ENCODE assay signal across 10 mouse cellular contexts in the genomic region with DNA sequence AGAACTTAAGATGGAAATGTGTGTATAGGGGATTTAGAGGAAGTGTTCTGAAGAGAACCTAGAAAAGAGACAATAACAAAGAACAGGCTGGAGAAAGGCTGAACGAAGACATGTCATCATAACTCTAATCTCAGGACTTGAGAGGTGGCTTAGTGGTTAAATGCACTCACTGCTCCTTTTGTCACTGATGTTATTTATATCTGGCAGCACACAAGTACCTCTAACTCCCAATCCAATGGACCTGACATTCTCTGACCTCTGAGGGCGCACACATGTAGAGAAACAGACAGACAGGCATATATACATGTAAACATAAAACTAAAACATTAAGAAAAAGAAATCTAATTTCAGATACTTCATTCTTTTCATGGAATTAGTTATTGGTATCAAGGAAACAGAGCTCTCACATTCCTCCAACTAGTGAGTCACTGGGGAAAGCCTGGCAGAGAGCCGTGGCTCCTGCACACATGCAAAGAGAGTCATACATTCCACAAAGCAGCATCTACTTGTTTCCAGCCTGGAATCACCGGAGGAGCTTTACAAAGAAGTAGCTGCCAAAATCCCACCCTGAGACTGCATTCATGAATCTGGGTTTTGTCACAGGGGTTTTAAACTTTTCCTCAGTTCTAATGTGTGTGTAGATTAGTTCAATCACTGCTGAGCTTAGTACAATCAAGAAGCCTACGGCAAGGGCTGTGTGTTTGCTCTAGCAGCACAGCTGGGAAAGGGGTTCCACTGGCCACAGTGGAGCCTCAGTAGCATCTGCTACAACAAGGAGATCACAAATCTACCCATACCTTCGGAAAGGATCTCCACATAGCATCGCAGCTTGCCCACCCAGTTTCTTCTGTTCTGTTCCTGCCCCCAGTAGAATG.
DNase-seq lines count a peak whose midpoint lies in the region; ATAC-seq and TF ChIP-seq lines count a peak whose summit lies in the region.
"Had no signal": no experiment of that assay in that cellular context is flagged by ENCODE, and none has a peak within 500 bp of the region (broad histone marks: within the 10 kb centered on the region; RNA-seq: fewer than 3 reads in every experiment).

No protein-coding gene starts in this region.

- no peaks in the 10 kb centered on the region for H3K4me1 ChIP-seq in embryonic facial prominence, embryonic 14.5 days (ENCODE audit: control insufficient read depth, insufficient read depth, low read length)
- no peaks in the 10 kb centered on the region for H3K4me1 ChIP-seq in embryonic facial prominence, embryonic 10.5 days
- H3K4me1 ChIP-seq in heart, embryonic 13.5 days: peaks cover 37% of the 10 kb centered on the region
- H3K4me1 ChIP-seq in liver, postnatal 0 days (ENCODE audit: insufficient read depth): no peaks in the 10 kb centered on the region
- H3K4me1 ChIP-seq: limb, embryonic 12.5 days; neural tube, embryonic 13.5 days had no signal

- no peak overlapping the region for H3K27ac ChIP-seq in embryonic facial prominence, embryonic 14.5 days (replicated peaks; ENCODE audit: low read depth, low read length)
- no peak overlapping the region for H3K27ac ChIP-seq in embryonic facial prominence, embryonic 10.5 days (replicated peaks)
- H3K27ac ChIP-seq in heart, embryonic 13.5 days (replicated peaks): peak overlapping the region; percentile 86
- no peak overlapping the region for H3K27ac ChIP-seq in liver, postnatal 0 days (ENCODE audit: low read depth)
- H3K27ac ChIP-seq: limb, embryonic 12.5 days; neural tube, embryonic 13.5 days had no signal

- H3K9me3 ChIP-seq in embryonic facial prominence, embryonic 14.5 days (ENCODE audit: control insufficient read depth, low read length): no peaks in the 10 kb centered on the region
- no peaks in the 10 kb centered on the region for H3K9me3 ChIP-seq in embryonic facial prominence, embryonic 10.5 days
- no peaks in the 10 kb centered on the region for H3K9me3 ChIP-seq in heart, embryonic 13.5 days
- no peaks in the 10 kb centered on the region for H3K9me3 ChIP-seq in liver, postnatal 0 days (ENCODE audit: low read length)
- H3K9me3 ChIP-seq: limb, embryonic 12.5 days; neural tube, embryonic 13.5 days had no signal

- TF ChIP-seq CTCF in liver, postnatal 0 days (IDR thresholded peaks at IDR 0.05; ENCODE audit: low read depth): no peak

- TF ChIP-seq EP300 in liver, postnatal 0 days (IDR thresholded peaks at IDR 0.05; ENCODE audit: low read depth): no peak

- no peak overlapping the region for H3K4me3 ChIP-seq in embryonic facial prominence, embryonic 14.5 days (ENCODE audit: low read depth, low read length)
- no peak overlapping the region for H3K4me3 ChIP-seq in embryonic facial prominence, embryonic 10.5 days
- H3K4me3 ChIP-seq in heart, embryonic 13.5 days: no peak overlapping the region
- H3K4me3 ChIP-seq in liver, postnatal 0 days (ENCODE audit: low read depth, low read length): no peak overlapping the region
- H3K4me3 ChIP-seq: limb, embryonic 12.5 days; neural tube, embryonic 13.5 days had no signal

- H3K36me3 ChIP-seq in embryonic facial prominence, embryonic 14.5 days (ENCODE audit: control insufficient read depth, insufficient read depth, low read length): no peaks in the 10 kb centered on the region
- H3K36me3 ChIP-seq in embryonic facial prominence, embryonic 10.5 days (replicated peaks): no peaks in the 10 kb centered on the region
- H3K36me3 ChIP-seq in heart, embryonic 13.5 days: no peaks in the 10 kb centered on the region
- H3K36me3 ChIP-seq in liver, postnatal 0 days (replicated peaks; ENCODE audit: insufficient read depth, low read length): no peaks in the 10 kb centered on the region
- H3K36me3 ChIP-seq: limb, embryonic 12.5 days; neural tube, embryonic 13.5 days had no signal

- no peak overlapping the region for H3K9ac ChIP-seq in embryonic facial prominence, embryonic 14.5 days (ENCODE audit: low read depth, low read length)
- H3K9ac ChIP-seq in heart, embryonic 13.5 days: no peak overlapping the region
- no peak overlapping the region for H3K9ac ChIP-seq in liver, postnatal 0 days (replicated peaks)
- H3K9ac ChIP-seq: limb, embryonic 12.5 days; neural tube, embryonic 13.5 days had no signal

- intact Hi-C loops in left cerebral cortex, postnatal 14 days (cut with DNase I): no loop called here

- DNase-seq in embryonic facial prominence, embryonic 14.5 days (ENCODE audit: low spot score): peak; percentile 82
- DNase-seq in embryonic facial prominence, embryonic 10.5 days (ENCODE audit: low spot score): no peak
- peak; percentile 9 for DNase-seq in ZHBTc4 (ENCODE audit: low read depth, low spot score)
- DNase-seq in left cerebral cortex, postnatal 14 days (ENCODE audit: low spot score in 2 of 2): peak; percentile 34 to 35
- DNase-seq in cerebellum, adult 18-20 months: no peak
- no peak for DNase-seq in liver, postnatal 0 days
- no peak for DNase-seq in spleen, adult 18-20 months

- H3K4me2 ChIP-seq in embryonic facial prominence, embryonic 14.5 days (ENCODE audit: low read depth, low read length): no peak overlapping the region
- H3K4me2 ChIP-seq in heart, embryonic 13.5 days: peak overlapping the region; percentile 29; the same call in 1 of the 2 replicates
- H3K4me2 ChIP-seq in liver, postnatal 0 days (ENCODE audit: low read depth, low read length): no peak overlapping the region
- H3K4me2 ChIP-seq: limb, embryonic 12.5 days; neural tube, embryonic 13.5 days had no signal

- peak; percentile 82 for ATAC-seq in embryonic facial prominence, embryonic 14.5 days (ENCODE audit: low read depth)
- ATAC-seq in heart, embryonic 13.5 days (ENCODE audit: extremely low read depth, insufficient number of reproducible peaks, low FRiP score, low TSS enrichment): peak; percentile 66; the same call in 1 of the 2 replicates
- ATAC-seq in liver, postnatal 0 days: no peak

- H3K27me3 ChIP-seq in embryonic facial prominence, embryonic 14.5 days (replicated peaks; ENCODE audit: control insufficient read depth, insufficient read depth, low read length): no peaks in the 10 kb centered on the region
- H3K27me3 ChIP-seq in embryonic facial prominence, embryonic 10.5 days (replicated peaks; ENCODE audit: low read depth, poor library complexity, severe bottlenecking): no peaks in the 10 kb centered on the region
- H3K27me3 ChIP-seq in heart, embryonic 13.5 days (replicated peaks): no peaks in the 10 kb centered on the region
- no peaks in the 10 kb centered on the region for H3K27me3 ChIP-seq in liver, postnatal 0 days (ENCODE audit: insufficient read depth, low read length)
- H3K27me3 ChIP-seq: limb, embryonic 12.5 days; neural tube, embryonic 13.5 days had no signal

- WGBS in embryonic facial prominence, embryonic 14.5 days: 65% methylated on average over 7 of the region's 7 CpGs
- WGBS in embryonic facial prominence, embryonic 10.5 days: 86% methylated on average over 7 of the region's 7 CpGs
- 32% methylated on average over 7 of the region's 7 CpGs for WGBS in heart, embryonic 13.5 days
- 68% methylated on average over 7 of the region's 7 CpGs for WGBS in liver, postnatal 0 days (ENCODE audit: insufficient replicate concordance)

Comparison
In these comparisons a context has a peak if more than half of its experiments do, and no peak if none do; other contexts are left out.
1. DNase-seq: peak in embryonic facial prominence, embryonic 14.5 days (single experiment), ZHBTc4 (single experiment) and left cerebral cortex, postnatal 14 days (2 of 2); none in embryonic facial prominence, embryonic 10.5 days (single experiment), cerebellum, adult 18-20 months (0 of 2), liver, postnatal 0 days (single experiment) and spleen, adult 18-20 months (0 of 2).